Mouse (Mus musculus): ENCODE results near the gene Xirp1. TPM values are rescaled to one million over a fixed set of nuclear protein-coding genes. Genes with fewer than 3 reads are reported as not detected.

Xirp1 gene
- total RNA-seq, 1 experiment from 2014 or later, result not detected

DNA sequence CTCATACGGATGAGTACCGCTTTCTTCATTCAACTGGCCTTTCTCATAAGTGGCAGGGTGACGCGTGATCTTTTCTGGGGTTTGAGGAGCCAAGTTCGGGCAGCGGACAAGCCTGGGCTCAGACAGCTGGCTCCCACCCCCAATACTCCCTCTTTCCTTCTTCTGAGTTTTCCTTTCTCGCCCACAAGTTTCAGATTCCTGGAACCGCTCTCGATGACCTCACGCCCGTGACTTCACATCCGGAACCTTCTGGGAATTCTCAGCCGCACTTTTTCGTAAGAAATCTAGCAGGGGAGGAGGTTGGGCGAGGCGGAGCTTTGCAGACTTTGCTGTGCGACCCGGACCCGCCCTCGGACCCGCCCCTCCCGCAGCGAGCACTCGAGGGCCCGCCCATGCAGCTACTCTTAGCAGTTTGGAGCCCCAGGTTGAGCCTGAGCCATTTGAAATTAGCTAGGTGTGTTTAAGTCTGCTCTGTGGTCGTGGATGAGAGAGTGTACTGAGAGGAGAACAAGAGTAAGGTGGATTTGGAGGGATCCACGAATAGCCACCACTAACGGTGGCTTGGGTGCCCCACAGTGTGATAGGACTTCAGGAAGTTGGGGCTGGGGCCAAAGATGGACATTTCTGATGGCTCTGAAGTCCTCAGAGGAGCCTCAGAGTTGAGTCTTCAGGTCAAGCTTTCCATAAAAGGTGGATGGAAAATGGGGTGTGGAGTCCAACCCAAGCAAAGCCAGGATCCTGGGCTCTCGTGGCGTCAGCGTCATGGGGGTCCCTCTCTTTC is 21.3 kb downstream of the Xirp1 start:
- ATAC-seq (replicated peaks in 1 of 2; ENCODE audit: insufficient read depth in 1 of 2, low FRiP score in 2 of 2, low TSS enrichment in 1 of 2, low read depth in 1 of 2, poor library complexity in 2 of 2, severe bottlenecking in 2 of 2), result peak; percentile 89 to 94

DNA sequence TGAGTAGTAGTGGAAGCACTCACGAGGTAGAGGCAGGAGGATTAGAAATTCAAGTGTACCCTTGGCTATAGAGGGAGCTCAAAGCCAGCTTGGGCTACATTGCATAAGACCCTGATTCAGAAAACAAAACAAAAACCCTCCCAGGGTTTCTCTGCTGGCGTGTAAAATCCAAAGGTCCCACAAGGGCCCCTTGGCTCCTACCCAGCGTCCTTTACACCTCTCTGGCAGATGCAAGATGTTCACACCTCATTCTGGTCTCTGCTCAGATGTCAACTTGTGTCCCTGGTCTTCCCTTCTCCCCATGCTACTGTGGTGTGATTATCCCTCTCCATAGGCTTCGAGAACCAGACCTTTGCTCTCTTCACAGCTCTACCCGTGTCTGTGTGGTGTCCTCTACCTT is 22.6 kb downstream of the Xirp1 start:
- ATAC-seq (replicated peaks in 1 of 2; ENCODE audit: insufficient read depth in 1 of 2, low FRiP score in 2 of 2, low TSS enrichment in 1 of 2, low read depth in 1 of 2, poor library complexity in 2 of 2, severe bottlenecking in 2 of 2), result no peak

DNA sequence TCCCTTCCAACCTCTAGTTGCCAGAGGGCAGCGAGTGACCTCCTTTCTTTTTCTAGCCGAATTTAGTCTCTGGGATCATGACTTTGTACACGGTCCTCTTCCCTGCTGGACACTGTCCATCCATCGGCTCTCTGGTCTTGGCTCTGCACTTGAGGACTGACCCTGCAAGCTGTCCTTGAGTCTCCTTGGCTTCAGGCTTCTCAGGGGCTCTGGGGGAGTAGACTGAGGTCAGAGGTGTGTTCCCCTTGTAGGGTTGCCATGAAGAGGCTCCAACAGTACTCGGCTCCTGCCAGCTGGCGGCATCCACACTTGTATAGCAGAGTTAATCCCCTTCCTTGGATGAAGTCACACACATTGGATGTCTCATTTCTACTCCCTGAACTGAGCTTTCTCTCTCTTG is 23.8 kb downstream of the Xirp1 start:
- ATAC-seq (replicated peaks in 1 of 2; ENCODE audit: insufficient read depth in 1 of 2, low FRiP score in 2 of 2, low TSS enrichment in 1 of 2, low read depth in 1 of 2, poor library complexity in 2 of 2, severe bottlenecking in 2 of 2), result no peak

DNA sequence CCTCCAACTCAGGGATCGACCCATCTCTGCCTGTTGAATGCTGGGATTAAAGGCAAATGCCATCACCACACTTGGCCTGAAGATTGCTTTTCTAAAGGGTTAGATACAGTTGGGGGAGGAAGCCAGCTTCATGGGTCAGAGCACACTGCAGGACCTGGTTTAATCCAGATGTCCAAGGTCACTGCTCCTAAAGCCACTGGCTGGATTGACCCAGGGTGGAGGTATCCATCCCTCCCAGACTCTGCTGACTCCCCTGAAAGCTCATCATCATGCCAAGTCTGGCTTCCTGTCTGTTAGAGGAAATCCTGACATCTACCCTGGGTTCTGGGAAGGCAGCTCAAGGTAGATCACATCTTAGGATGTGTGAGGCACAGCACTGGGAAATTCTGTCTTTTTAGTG is 24.6 kb downstream of the Xirp1 start:
- no peak for ATAC-seq (replicated peaks in 1 of 2; ENCODE audit: insufficient read depth in 1 of 2, low FRiP score in 2 of 2, low TSS enrichment in 1 of 2, low read depth in 1 of 2, poor library complexity in 2 of 2, severe bottlenecking in 2 of 2)

DNA sequence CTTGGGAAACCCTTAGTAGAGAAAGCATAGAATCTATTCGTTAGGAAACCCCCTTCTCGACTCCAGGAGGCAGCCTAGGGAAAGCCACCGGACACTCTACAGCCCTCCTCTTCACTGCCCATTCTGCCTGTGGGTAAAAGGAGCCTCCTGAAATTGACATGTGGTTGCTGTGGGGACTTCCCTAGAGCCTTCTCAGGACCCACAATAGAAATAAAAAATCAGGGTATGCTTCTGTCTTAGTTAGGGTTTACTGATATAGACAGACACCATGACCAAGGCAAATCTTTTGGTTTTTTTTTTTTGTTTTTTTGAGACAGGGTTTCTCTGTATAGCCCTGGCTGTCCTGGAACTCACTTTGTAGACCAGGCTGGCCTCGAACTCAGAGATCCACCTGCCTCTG is 27.3 kb downstream of the Xirp1 start:
- no peak for ATAC-seq (replicated peaks in 1 of 2; ENCODE audit: insufficient read depth in 1 of 2, low FRiP score in 2 of 2, low TSS enrichment in 1 of 2, low read depth in 1 of 2, poor library complexity in 2 of 2, severe bottlenecking in 2 of 2)

DNA sequence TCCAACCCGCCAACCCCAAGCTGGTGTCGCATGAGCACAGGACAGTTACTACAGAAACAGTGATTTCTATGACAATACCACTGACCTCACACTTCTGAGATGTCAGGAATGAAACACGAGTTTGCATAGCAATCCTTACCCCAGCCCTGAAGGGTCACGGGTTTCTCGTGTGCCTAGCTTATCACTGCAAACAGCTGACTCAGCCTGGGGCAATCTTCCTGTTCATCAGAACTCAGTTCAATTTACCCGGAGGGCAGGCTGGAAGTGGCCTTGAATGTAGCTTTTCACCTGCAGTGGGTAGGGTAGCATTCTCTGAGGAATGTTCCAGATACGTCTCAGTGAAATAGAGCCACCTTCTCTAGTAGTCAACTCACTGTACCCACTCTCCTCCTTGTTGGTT is 29.2 kb downstream of the Xirp1 start:
- peak in 1 of 2 experiments; percentile 14; a peak in 1 of 4 replicates for ATAC-seq (replicated peaks in 1 of 2; ENCODE audit: insufficient read depth in 1 of 2, low FRiP score in 2 of 2, low TSS enrichment in 1 of 2, low read depth in 1 of 2, poor library complexity in 2 of 2, severe bottlenecking in 2 of 2)

DNA sequence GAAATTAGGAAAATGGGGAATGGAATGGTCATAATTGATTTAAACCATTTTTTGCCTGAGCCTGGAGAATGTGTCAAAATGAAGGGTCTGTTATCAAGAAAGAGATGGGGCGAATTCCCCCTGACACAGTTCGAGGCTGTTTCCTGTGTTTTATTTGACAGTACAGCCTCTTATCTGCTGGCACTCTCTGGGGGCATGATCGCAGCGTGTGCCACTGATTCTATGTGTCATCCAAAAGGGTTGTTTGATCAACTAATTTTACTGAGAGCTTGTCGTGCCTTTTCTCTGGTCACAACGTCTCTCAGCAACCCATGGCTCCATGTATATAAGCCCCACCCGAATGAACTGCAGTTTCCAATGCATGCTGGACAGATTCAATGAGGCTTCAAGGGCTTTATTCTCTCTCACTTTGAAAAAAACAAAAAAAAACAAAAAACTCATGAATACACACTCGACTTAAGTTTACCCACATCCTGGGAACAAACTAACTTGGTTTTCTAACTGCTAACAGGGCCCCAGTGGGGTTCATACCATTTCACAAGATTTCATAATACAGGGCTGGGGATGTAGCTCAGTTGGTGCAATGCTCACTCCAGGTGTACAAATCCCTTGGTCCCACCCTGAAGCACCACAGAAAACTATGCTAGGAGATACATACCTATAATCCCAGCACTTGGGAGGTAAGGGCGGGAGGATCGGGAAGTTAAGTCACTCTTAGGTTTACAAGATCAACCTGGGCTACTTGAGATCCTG is 30.1 kb downstream of the Xirp1 start:
- peak in 1 of 2 experiments; percentile 56; a peak in 1 of 4 replicates for ATAC-seq (replicated peaks in 1 of 2; ENCODE audit: insufficient read depth in 1 of 2, low FRiP score in 2 of 2, low TSS enrichment in 1 of 2, low read depth in 1 of 2, poor library complexity in 2 of 2, severe bottlenecking in 2 of 2)

DNA sequence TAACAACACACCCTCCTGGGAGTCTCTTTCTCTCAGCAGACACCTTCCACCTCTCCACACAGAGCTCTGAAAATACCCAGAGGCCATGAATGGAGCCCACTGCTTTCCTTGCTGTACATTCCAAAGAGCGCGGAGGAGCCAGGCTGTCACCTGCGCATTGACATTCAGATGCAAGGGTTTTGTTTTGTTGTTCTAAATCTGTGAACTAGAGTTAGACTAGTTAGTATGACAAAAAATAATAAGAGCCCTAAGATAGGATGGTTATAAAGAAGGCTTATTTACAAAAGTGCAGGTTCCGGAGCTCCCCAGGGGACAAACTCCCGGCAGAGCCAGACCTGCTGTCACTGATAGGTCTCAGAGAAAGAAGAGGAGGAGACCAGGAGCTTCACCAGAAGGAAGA is 32.1 kb downstream of the Xirp1 start:
- no peak for ATAC-seq (replicated peaks in 1 of 2; ENCODE audit: insufficient read depth in 1 of 2, low FRiP score in 2 of 2, low TSS enrichment in 1 of 2, low read depth in 1 of 2, poor library complexity in 2 of 2, severe bottlenecking in 2 of 2)

DNA sequence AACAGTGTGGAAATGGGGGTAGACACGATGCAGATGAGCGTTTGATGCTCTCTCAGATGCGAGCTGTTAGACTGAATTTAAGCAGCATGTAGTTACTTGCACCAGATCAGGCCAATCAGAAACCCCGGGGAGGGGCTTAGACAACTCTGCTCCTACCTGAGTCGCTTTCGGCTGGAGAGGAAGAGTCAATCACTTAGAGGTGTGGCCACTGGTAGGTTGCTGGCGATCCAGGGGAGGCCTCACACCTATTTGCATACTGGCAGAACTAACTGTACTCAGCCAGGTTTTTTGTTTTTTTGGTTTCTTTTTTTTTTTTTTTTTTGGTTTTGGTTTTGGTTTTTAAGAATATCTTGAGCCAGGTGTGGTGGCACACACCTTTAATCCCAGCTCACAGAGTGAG is 35.1 kb downstream of the Xirp1 start:
- peak in 1 of 2 experiments; percentile 43; a peak in 2 of 4 replicates for ATAC-seq (replicated peaks in 1 of 2; ENCODE audit: insufficient read depth in 1 of 2, low FRiP score in 2 of 2, low TSS enrichment in 1 of 2, low read depth in 1 of 2, poor library complexity in 2 of 2, severe bottlenecking in 2 of 2)

DNA sequence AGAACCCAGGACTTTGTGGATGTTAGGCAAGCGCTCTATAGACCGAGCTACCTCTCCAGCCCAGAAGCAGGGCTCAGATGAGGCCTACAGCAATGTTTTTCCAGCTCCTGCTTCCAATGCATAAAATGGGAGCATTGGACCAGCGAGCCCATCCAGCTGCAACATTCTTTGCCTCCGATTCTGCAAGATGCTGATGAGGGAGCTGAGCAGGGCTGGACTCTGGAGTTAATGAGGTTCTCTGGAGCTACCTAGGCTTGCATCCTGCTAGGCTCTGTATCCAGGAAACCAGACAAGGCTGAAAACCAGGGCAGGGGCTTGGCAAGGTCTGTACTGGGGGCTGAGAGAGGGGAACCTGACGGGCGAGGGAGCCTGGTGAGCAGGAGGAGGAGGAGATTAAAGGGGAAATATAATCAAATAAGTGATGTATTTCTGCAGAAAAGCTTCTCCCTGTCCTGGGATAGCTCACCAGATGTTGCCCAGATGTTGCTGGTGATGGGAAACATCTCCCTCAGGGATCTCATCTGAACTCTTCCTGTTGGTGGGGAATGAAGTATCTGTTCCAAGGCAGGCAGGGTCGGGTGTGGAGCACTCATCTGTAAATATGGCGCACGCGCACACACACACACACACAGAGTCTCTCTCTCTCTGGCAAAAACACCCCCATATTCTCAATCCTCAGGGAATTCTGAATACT is 37.4 kb downstream of the Xirp1 start:
- ATAC-seq (replicated peaks in 1 of 2; ENCODE audit: insufficient read depth in 1 of 2, low FRiP score in 2 of 2, low TSS enrichment in 1 of 2, low read depth in 1 of 2, poor library complexity in 2 of 2, severe bottlenecking in 2 of 2), result no peak

DNA sequence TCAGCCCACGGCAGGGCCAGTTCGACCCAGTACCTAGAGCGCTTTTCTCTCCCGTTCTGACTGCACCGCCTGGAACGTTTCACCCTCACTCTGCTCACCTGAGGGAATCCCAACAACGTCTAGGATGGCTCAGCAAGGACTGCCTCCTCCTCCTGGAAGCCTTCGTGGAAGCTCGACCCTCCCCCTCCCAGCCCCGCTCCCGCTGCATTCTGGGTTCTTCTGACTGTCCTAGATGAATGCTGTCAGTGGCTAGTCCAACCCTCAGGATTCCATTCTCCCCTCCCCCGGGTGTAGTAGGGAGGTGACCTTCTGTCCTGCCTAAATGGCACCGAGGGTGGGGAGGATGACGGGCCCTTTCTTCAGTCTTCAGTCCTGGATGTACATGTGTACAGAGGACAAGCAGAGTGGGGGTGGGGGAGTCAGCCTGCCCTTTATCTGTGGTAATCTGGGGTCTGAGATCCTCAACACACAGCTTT is 38.8 kb downstream of the Xirp1 start, which contains the start of gene Csrnp1:
Csrnp1 (minus strand) TSS at position 123 of the 476 bp plus-strand sequence.
- no peak for ATAC-seq (replicated peaks in 1 of 2; ENCODE audit: insufficient read depth in 1 of 2, low FRiP score in 2 of 2, low TSS enrichment in 1 of 2, low read depth in 1 of 2, poor library complexity in 2 of 2, severe bottlenecking in 2 of 2)

DNA sequence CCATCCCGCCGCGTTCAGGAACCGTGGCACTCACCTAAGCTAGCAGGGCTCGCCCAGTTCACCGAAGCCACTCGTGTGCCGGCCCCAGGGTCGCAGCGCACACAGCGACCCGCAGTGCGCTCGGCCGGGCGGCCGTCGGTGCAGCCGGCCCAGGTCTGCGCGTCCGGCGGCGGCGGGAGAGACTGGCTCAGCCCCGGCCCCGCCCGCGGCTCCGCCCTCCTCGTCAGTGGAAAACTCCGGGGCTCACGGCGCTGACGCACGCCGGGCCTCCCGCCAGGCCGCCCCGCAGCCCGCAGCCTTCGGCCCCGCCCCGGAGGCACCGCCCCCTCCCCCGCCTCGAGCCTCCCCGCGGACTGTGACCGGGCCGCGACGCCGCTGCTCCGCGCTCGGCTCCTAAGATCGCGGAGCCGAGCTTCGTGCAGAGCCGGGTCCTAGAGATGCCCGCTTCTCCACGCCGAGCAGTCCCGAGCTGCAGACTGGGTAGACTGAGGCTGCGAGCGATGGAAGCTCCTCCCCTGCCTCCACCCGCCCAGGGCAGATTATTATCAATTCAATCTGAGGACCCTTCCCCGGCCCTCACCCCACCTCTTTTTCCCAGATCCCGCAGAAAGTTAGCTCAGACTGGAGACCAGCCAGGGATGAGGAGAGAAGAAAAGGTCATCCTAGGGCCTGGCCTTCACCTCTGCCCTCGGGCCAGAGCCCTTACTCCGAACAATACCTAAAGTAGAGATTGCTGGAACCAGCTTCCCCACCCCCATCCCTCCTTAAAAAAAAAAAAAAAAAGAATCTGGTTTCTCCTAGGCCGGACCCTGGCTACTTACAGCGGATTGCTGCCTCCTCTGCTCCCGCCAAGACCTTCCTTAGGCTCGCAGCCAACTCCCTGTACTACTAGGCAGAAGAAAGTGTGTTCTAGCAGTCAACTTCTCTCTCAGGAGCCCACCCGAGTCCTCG is 39.5 kb downstream of the Xirp1 start:
- peak; percentile 20 to 36; a peak in 3 of 4 replicates for ATAC-seq (replicated peaks in 1 of 2; ENCODE audit: insufficient read depth in 1 of 2, low FRiP score in 2 of 2, low TSS enrichment in 1 of 2, low read depth in 1 of 2, poor library complexity in 2 of 2, severe bottlenecking in 2 of 2)

DNA sequence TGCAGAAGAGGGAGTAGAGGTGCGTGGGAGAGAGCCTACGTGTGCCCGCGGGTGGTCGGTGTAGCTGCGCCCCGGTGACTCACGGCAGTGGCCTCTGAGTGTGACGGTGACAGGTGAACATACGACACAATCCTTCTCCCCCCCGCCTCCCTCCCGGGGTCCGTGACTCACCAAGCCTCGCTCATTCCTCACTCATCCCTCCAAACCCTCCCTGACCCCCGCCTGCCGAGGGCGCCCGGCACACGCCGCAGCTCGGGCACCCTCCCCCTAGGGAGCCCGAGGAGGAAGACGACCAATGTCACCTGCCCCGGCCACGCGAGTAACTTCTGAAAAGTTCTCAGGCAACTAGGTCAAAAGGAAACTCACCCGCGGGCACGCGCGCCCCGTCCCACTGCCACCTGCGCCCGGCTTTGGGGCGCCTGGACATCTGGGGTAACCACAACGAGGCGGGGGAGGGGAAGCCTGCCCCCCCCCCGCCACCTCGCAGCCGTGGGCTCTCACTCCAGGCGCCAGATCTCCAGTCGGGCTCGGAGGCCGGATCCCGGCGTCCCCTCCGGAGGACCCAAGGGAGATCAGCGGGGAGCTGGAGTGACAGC is 40.3 kb downstream of the Xirp1 start:
- ATAC-seq (replicated peaks in 1 of 2; ENCODE audit: insufficient read depth in 1 of 2, low FRiP score in 2 of 2, low TSS enrichment in 1 of 2, low read depth in 1 of 2, poor library complexity in 2 of 2, severe bottlenecking in 2 of 2), result peak in 1 of 2 experiments; percentile 6; a peak in 1 of 4 replicates

DNA sequence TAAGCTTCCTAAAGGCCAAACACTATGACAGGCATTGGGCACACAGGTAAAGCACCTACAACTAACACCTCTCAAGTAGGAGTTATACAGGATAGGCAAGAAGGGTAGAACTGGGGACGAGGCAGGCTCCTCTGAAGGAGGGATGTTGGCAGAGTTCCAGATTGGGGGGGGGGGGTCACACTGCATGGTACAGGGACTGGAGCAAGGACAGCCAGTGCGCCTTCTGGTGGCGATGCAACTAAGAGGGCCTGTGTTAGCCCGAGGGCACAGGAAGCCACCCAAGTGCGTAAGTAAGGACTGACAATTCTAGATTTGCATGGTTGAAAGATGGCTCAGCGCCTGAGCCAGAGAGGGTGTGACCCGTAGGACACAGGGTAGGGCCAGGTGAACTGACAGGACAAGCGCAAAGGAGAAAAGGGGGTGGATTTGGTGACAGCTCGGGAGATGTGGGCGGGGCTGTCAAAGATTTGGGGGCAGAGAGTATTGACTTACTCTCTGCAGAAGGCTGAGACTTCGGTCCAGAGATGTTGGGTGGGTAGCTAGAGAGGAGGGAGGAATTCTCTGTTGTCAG is 41.1 kb downstream of the Xirp1 start:
- peak; percentile 23 to 29 for ATAC-seq (replicated peaks in 1 of 2; ENCODE audit: insufficient read depth in 1 of 2, low FRiP score in 2 of 2, low TSS enrichment in 1 of 2, low read depth in 1 of 2, poor library complexity in 2 of 2, severe bottlenecking in 2 of 2)

DNA sequence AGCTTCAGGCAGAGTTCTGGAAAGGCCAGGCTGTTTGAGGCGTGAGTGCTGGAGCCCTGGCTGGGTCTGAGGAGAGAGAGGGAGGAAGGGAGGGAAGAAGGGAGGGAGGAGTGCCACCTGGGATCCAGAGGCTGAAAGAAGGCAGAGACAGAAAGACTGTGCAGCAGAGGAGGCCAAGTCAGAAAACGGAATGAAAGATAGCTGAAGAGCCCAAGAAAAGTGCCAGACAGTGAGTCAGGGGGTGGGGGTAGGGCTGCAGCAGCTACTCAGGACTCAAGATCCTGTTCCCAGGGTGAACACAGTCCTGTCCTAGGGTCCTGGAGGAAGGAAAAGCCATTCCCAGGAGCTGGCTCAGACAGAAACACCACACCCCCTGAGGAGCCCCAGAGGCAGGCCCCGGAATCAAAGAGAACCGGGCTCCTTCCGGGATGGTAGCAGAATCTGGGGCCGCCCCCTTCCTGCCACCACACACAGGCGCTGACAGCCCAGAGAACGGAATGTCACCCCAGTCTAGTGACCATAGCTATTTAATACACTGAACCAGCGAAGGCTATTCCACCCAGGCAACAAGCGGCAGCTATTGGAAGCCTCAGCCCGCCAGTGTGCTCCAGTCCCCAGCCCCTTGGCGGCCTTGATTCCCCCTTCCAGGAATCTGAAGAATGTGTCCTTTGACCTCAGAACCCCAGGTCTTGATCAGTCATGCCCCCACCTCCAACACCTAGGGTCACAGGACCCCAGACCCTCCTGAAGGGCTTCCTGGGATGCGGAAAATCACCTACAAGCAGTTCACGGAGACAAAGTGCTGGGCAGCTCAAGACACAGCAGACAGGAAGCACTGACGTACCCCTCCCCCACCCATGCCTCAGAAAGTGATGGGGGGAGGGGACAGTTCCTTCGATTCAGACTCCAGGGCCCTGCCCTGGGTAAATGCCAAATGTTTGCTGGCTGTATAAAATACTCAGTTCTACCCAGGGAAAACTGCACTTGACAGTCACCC is 41.9 kb downstream of the Xirp1 start:
- peak; percentile 37 to 52 for ATAC-seq (replicated peaks in 1 of 2; ENCODE audit: insufficient read depth in 1 of 2, low FRiP score in 2 of 2, low TSS enrichment in 1 of 2, low read depth in 1 of 2, poor library complexity in 2 of 2, severe bottlenecking in 2 of 2)

All from hematopoietic stem cell, adult 5-6 weeks (primary cell).